Mouse (Mus musculus) spleen, adult 2 months (tissue): ENCODE data around the gene Epn1. TPM values are rescaled to one million over a fixed set of nuclear protein-coding genes. Genes with fewer than 3 reads are reported as not detected.
A peak's percentile ranks its signal among the peaks of the same experiment; 100 is the strongest.

Experiments used
- DNase-seq, 2 experiments: peaks; one replicate each; pipeline versions ENCODE4 v3.0.0 to v3.0.0-alpha.2; 2012 to 2021; ENCODE audit warnings: low spot score in 2 of 2, low read depth in 1 of 2
- H3K27ac ChIP-seq: fragments of 200-500 bp; 2 replicates; pipeline ENCODE4 v1.5.1; 2012; ENCODE audit warnings: low read length, inconsistent platforms; ENCODE audit not compliant: insufficient read depth
- H3K27me3 ChIP-seq: fragments of 200-500 bp; 2 replicates; pipeline ENCODE4 v1.6.1; 2012; ENCODE audit warnings: mild to moderate bottlenecking, moderate library complexity, low read length, inconsistent platforms; ENCODE audit not compliant: control insufficient read depth, insufficient read depth
- H3K36me3 ChIP-seq: fragments of 200-500 bp; 2 replicates; pipeline ENCODE4 v1.6.1; 2012; ENCODE audit warnings: mild to moderate bottlenecking, low read length, inconsistent platforms; ENCODE audit not compliant: control insufficient read depth, insufficient read depth
- H3K4me1 ChIP-seq: fragments of 200-500 bp; 2 replicates; pipeline ENCODE4 v1.6.1; 2011; ENCODE audit warnings: inconsistent platforms; ENCODE audit not compliant: control insufficient read depth, insufficient read depth, insufficient read length
- H3K4me3 ChIP-seq: fragments of 200-500 bp; 2 replicates; pipeline ENCODE4 v1.5.1; 2011; ENCODE audit warnings: mild to moderate bottlenecking, inconsistent platforms; ENCODE audit not compliant: insufficient read depth, insufficient read length; ENCODE audit errors: extremely low read depth
- CTCF ChIP-seq: fragments of 200-500 bp; IDR thresholded peaks from 2 replicates; pipeline ENCODE4 v1.5.1; 2011; ENCODE audit warnings: mild to moderate bottlenecking, inconsistent platforms; ENCODE audit not compliant: insufficient read depth, insufficient read length, insufficient replicate concordance; ENCODE audit errors: extremely low read depth
- POLR2A ChIP-seq: fragments of 200-500 bp; IDR thresholded peaks from 2 replicates; pipeline ENCODE4 v1.6.1; 2011; ENCODE audit warnings: low read depth, low read length, inconsistent platforms
- WGBS: fragments of 180-500 bp; shearing (Covaris S2); methylation state at CpG from one replicate; pipeline ENCODE4 v1.1.7; 2018; 5-methylcytosine and 5-hydroxymethylcytosine counted together
- polyA plus RNA-seq: library from polyadenylated mRNA; depleted of rRNA; stranded (reverse); fragments of >200 nt; gene quantifications from 2 replicates; pipeline ENCODE4 v1.2.3, GENCODE M21; 2012

Epn1 gene
- polyA plus RNA-seq, 1 experiment: 196 TPM

- H3K4me1 ChIP-seq: peaks cover 2% of the 10 kb centered on the region; the same call in 1 of the 2 replicates
These were observed 9.8 kb downstream of the Epn1 start for GRCm38 (mm10) chr7:5089853-5090252.

GRCm38 (mm10) chr7:5091008-5091728 is 11.1 kb downstream of the Epn1 start:
- H3K4me1 ChIP-seq: no peaks in the 10 kb centered on the region; the same call in 1 of the 2 replicates
- no peak overlapping the region for H3K4me3 ChIP-seq
- 94% methylated on average over 15 of the region's 15 CpGs for WGBS
- H3K36me3 ChIP-seq: peaks cover 55% of the 10 kb centered on the region
- no peak overlapping the region for H3K27ac ChIP-seq
- no peaks in the 10 kb centered on the region for H3K27me3 ChIP-seq
- TF ChIP-seq POLR2A: no peak
- no peak for TF ChIP-seq CTCF
- DNase-seq: no peak

More at GRCm38 (mm10) chr7:5089853-5090252, 9.8 kb downstream of the Epn1 start:
- Histone ChIP-seq H3K4me3 (no peak overlapping the region), H3K27ac (no peak overlapping the region), H3K27me3 (no peaks in the 10 kb centered on the region), H3K36me3 (peaks cover 44% of the 10 kb centered on the region)
- TF ChIP-seq POLR2A: no peak
- TF ChIP-seq CTCF: no peak
- 96% methylated on average over 15 of the region's 15 CpGs for WGBS
- DNase-seq: no peak

GRCm38 (mm10) chr7:5092381-5092780 is 12.3 kb downstream of the Epn1 start:
- no peaks in the 10 kb centered on the region; the same call in 1 of the 2 replicates for H3K4me1 ChIP-seq

GRCm38 (mm10) chr7:5092831-5093510 is 12.9 kb downstream of the Epn1 start:
- H3K4me1 ChIP-seq: no peaks in the 10 kb centered on the region
- TF ChIP-seq POLR2A (no peak), CTCF (no peak)
- no peak overlapping the region for H3K27ac ChIP-seq
- peaks cover 65% of the 10 kb centered on the region for H3K36me3 ChIP-seq
- H3K27me3 ChIP-seq: no peaks in the 10 kb centered on the region
- WGBS: 88% methylated on average over 21 of the region's 21 CpGs
- no peak overlapping the region for H3K4me3 ChIP-seq
- DNase-seq: no peak

More at GRCm38 (mm10) chr7:5092381-5092780, 12.3 kb downstream of the Epn1 start:
- no peak for TF ChIP-seq POLR2A
- TF ChIP-seq CTCF: no peak
- DNase-seq: no peak
- no peaks in the 10 kb centered on the region for H3K27me3 ChIP-seq
- peaks cover 62% of the 10 kb centered on the region for H3K36me3 ChIP-seq
- WGBS: 87% methylated on average over 6 of the region's 6 CpGs
- no peak overlapping the region for H3K4me3 ChIP-seq
- no peak overlapping the region for H3K27ac ChIP-seq

GRCm38 (mm10) chr7:5098769-5099168 is 18.7 kb downstream of the Epn1 start:
- DNase-seq: no peak

GRCm38 (mm10) chr7:5099796-5100195 is 19.8 kb downstream of the Epn1 start:
- Histone ChIP-seq H3K36me3 (peaks cover 33% of the 10 kb centered on the region), H3K27me3 (no peaks in the 10 kb centered on the region), H3K4me3 (no peak overlapping the region), H3K27ac (peak overlapping the region; percentile 48; the same call in 1 of the 2 replicates), H3K4me1 (peaks cover 26% of the 10 kb centered on the region; the same call in 1 of the 2 replicates)
- 88% methylated on average over 3 of the region's 3 CpGs for WGBS
- no peak for DNase-seq
- no peak for TF ChIP-seq CTCF

More at GRCm38 (mm10) chr7:5098769-5099168, 18.7 kb downstream of the Epn1 start:
- Histone ChIP-seq H3K27me3 (no peaks in the 10 kb centered on the region), H3K36me3 (peaks cover 38% of the 10 kb centered on the region), H3K27ac (no peak overlapping the region), H3K4me3 (no peak overlapping the region), H3K4me1 (peaks cover 26% of the 10 kb centered on the region; the same call in 1 of the 2 replicates)
- TF ChIP-seq CTCF: no peak
- no peak for TF ChIP-seq POLR2A
- 86% methylated on average over 5 of the region's 5 CpGs for WGBS
